8 mouse cellular contexts compared by ENCODE assay signal in genomic region chr1:143702741-143703262, GRCm38 (mm10). TPM values are rescaled to one million over a fixed set of nuclear protein-coding genes. Genes with fewer than 3 reads are reported as not detected.
DNase-seq lines count a peak whose midpoint lies in the region; ATAC-seq and TF ChIP-seq lines count a peak whose summit lies in the region.

Cdc73 (minus strand) TSS chr1:143702893.

- WGBS in heart, embryonic 10.5 days: under 1% methylated on average over 74 of the region's 74 CpGs
- under 1% methylated on average over 56 of the region's 74 CpGs for WGBS in kidney, embryonic 15.5 days
- WGBS in limb, embryonic 15.5 days: under 1% methylated on average over 60 of the region's 74 CpGs
- under 1% methylated on average over 52 of the region's 74 CpGs for WGBS in midbrain, postnatal 0 days

- ATAC-seq in kidney, embryonic 15.5 days (replicated peaks; ENCODE audit: low FRiP score): peak; percentile 100
- peak; percentile 99 for ATAC-seq in limb, embryonic 15.5 days (ENCODE audit: insufficient number of reproducible peaks, low FRiP score, low TSS enrichment, low read depth)
- ATAC-seq in midbrain, postnatal 0 days (ENCODE audit: low FRiP score): peak; percentile 99

- peaks cover 3% of the 10 kb centered on the region; the same call in 1 of the 2 replicates for H3K4me1 ChIP-seq in embryonic fibroblast, embryonic 13.5 days (ENCODE audit: control insufficient read depth, insufficient read depth, low read length)
- peaks cover 8% of the 10 kb centered on the region; the same call in 1 of the 2 replicates for H3K4me1 ChIP-seq in heart, embryonic 10.5 days
- H3K4me1 ChIP-seq in kidney, embryonic 15.5 days: peaks cover 9% of the 10 kb centered on the region; the same call in 1 of the 2 replicates
- no peaks in the 10 kb centered on the region for H3K4me1 ChIP-seq in limb, embryonic 15.5 days
- peaks cover 3% of the 10 kb centered on the region; the same call in 1 of the 2 replicates for H3K4me1 ChIP-seq in midbrain, postnatal 0 days (ENCODE audit: insufficient read depth, low read length)

- H3ac ChIP-seq in C2C12 (ENCODE audit: control insufficient read depth, insufficient read length, low read depth): peak within 1 kb of the TSS; percentile 90

- peaks cover 47% of the 10 kb centered on the region for H3K79me2 ChIP-seq in C2C12 (ENCODE audit: control insufficient read depth, insufficient read depth)

- peak within 1 kb of the TSS; percentile 62 for H3K4me2 ChIP-seq in kidney, embryonic 15.5 days
- peak within 1 kb of the TSS; percentile 69 for H3K4me2 ChIP-seq in limb, embryonic 15.5 days
- peak within 1 kb of the TSS; percentile 83 for H3K4me2 ChIP-seq in midbrain, postnatal 0 days (ENCODE audit: low read depth, low read length, poor library complexity, severe bottlenecking)

- TF ChIP-seq CTCF in C2C12 (IDR thresholded peaks at IDR 0.05; ENCODE audit: control insufficient read depth, insufficient read depth, insufficient read length): peak; percentile 97
- TF ChIP-seq CTCF in embryonic fibroblast, embryonic 13.5 days (IDR thresholded peaks at IDR 0.05; ENCODE audit: borderline replicate concordance, insufficient read depth, low read length): 0 out of 2 replicates have a peak, but pooled peaks have one; percentile 4
- TF ChIP-seq CTCF in midbrain, postnatal 0 days (IDR thresholded peaks at IDR 0.05): peak; percentile 56

- H3K36me3 ChIP-seq in C2C12 (ENCODE audit: control insufficient read depth, insufficient read depth): peaks cover 9% of the 10 kb centered on the region
- peaks cover 8% of the 10 kb centered on the region for H3K36me3 ChIP-seq in heart, embryonic 10.5 days
- peaks cover 7% of the 10 kb centered on the region for H3K36me3 ChIP-seq in kidney, embryonic 15.5 days
- H3K36me3 ChIP-seq in limb, embryonic 15.5 days: peaks cover 7% of the 10 kb centered on the region
- H3K36me3 ChIP-seq in midbrain, postnatal 0 days (ENCODE audit: insufficient read depth, low read length): no peaks in the 10 kb centered on the region

- peak within 1 kb of the TSS; percentile 92 for H3K9ac ChIP-seq in kidney, embryonic 15.5 days
- peak within 1 kb of the TSS; percentile 89 for H3K9ac ChIP-seq in limb, embryonic 15.5 days
- peak within 1 kb of the TSS; percentile 91 for H3K9ac ChIP-seq in midbrain, postnatal 0 days (replicated peaks; ENCODE audit: low read length, poor library complexity, severe bottlenecking)

- H3K79me3 ChIP-seq in C2C12 (ENCODE audit: low read depth): peaks cover 41% of the 10 kb centered on the region

- TF ChIP-seq POLR2A in embryonic fibroblast, embryonic 13.5 days (IDR thresholded peaks at IDR 0.05; ENCODE audit: low read depth, low read length): peak; percentile 66

- peak; percentile 94 for DNase-seq in brain, adult 2 months (ENCODE audit: low read depth, low spot score)
- peak; percentile 95 for DNase-seq in heart, embryonic 10.5 days (ENCODE audit: low spot score)
- DNase-seq in midbrain, postnatal 0 days (ENCODE audit: low spot score): peak; percentile 93
- DNase-seq in spleen, postnatal 10 days (ENCODE audit: low spot score in 2 of 2): peak; percentile 93 to 94

- H3K4me3 ChIP-seq in C2C12 (ENCODE audit: insufficient read depth, poor library complexity, severe bottlenecking): peak within 1 kb of the TSS; percentile 85
- H3K4me3 ChIP-seq in embryonic fibroblast, embryonic 13.5 days (ENCODE audit: insufficient read depth, low read length): peak within 1 kb of the TSS; percentile 99
- peak within 1 kb of the TSS; percentile 78 for H3K4me3 ChIP-seq in heart, embryonic 10.5 days
- peak within 1 kb of the TSS; percentile 88 for H3K4me3 ChIP-seq in kidney, embryonic 15.5 days (replicated peaks)
- H3K4me3 ChIP-seq in limb, embryonic 15.5 days: peak within 1 kb of the TSS; percentile 85
- H3K4me3 ChIP-seq in midbrain, postnatal 0 days (ENCODE audit: low read depth, low read length): peak within 1 kb of the TSS; percentile 91

- peak within 1 kb of the TSS; percentile 88 for H3K27ac ChIP-seq in embryonic fibroblast, embryonic 13.5 days (ENCODE audit: insufficient read depth, low read length)
- peak within 1 kb of the TSS; percentile 97 for H3K27ac ChIP-seq in heart, embryonic 10.5 days
- H3K27ac ChIP-seq in kidney, embryonic 15.5 days: peak within 1 kb of the TSS; percentile 96
- H3K27ac ChIP-seq in limb, embryonic 15.5 days: peak within 1 kb of the TSS; percentile 95
- H3K27ac ChIP-seq in midbrain, postnatal 0 days (ENCODE audit: low read depth, low read length): peak within 1 kb of the TSS; percentile 92

- no peaks in the 10 kb centered on the region for H3K27me3 ChIP-seq in C2C12 (ENCODE audit: control insufficient read depth, insufficient read depth, insufficient read length)
- H3K27me3 ChIP-seq in heart, embryonic 10.5 days (ENCODE audit: insufficient read depth, poor library complexity, severe bottlenecking): no peaks in the 10 kb centered on the region
- no peaks in the 10 kb centered on the region for H3K27me3 ChIP-seq in kidney, embryonic 15.5 days
- H3K27me3 ChIP-seq in limb, embryonic 15.5 days: no peaks in the 10 kb centered on the region
- no peaks in the 10 kb centered on the region for H3K27me3 ChIP-seq in midbrain, postnatal 0 days (ENCODE audit: insufficient read depth, low read length)

- H3K9me3 ChIP-seq in heart, embryonic 10.5 days: no peaks in the 10 kb centered on the region
- no peaks in the 10 kb centered on the region for H3K9me3 ChIP-seq in kidney, embryonic 15.5 days (replicated peaks)
- no peaks in the 10 kb centered on the region for H3K9me3 ChIP-seq in limb, embryonic 15.5 days
- H3K9me3 ChIP-seq in midbrain, postnatal 0 days (ENCODE audit: low read length): no peaks in the 10 kb centered on the region

TF ChIP-seq in C2C12, 6 proteins besides CTCF, POLR2A, EP300 and RAD21:
- TF ChIP-seq MAX (IDR thresholded peaks at IDR 0.05) (peak; percentile 92), FOSL1 (IDR thresholded peaks at IDR 0.05; ENCODE audit: insufficient read depth, low read length, poor library complexity, severe bottlenecking) (no peak)
TF ChIP-seq in C2C12: peak in this region for 1.

RNA-seq across cellular contexts. Expression of gene Cdc73, which starts in this region (rescaled TPM):
- polyA plus RNA-seq in C2C12 (2012; fragmentation: generic; extraction: Trizol): 17.4 TPM
- 72.1 and 74.3 TPM in 2 replicates for polyA plus RNA-seq in embryonic fibroblast, embryonic 13.5 days (2011; ENCODE audit: insufficient read length, low read depth, missing spikeins)
- polyA plus RNA-seq in heart, embryonic 10.5 days (2016; fragmentation: Nextera tagmentation; extraction: Ambion mirVana): 25.2 and 31.7 TPM in 2 replicates
- polyA plus RNA-seq in kidney, embryonic 15.5 days (2015; fragmentation: Nextera tagmentation; extraction: Ambion mirVana): 29.4 and 34.1 TPM in 2 replicates
- 20.9 and 26.0 TPM in 2 replicates for polyA plus RNA-seq in limb, embryonic 15.5 days (2015; fragmentation: Nextera tagmentation; extraction: Ambion mirVana)
- 7.8 and 11.6 TPM in 2 replicates for total RNA-seq in midbrain, postnatal 0 days (2014; rRNA removed)
- polyA plus RNA-seq in midbrain, postnatal 0 days (2015; fragmentation: Nextera tagmentation; extraction: Ambion mirVana): 8.3 and 11.5 TPM in 2 replicates

Comparison
In these comparisons a context has a peak if more than half of its experiments do, and no peak if none do; other contexts are left out.
1. Peak in every context shown above with its lines: DNase-seq, ATAC-seq, H3K4me3 ChIP-seq and H3K27ac ChIP-seq.
2. CTCF ChIP-seq: peak in every context shown above with its lines; median percentile 97 in C2C12; 56 in midbrain, postnatal 0 days; 4 in embryonic fibroblast, embryonic 13.5 days.